Mouse (Mus musculus) embryonic facial prominence, embryonic 11.5 days (tissue): ENCODE results near the gene Flywch1. TPM values are rescaled to one million over a fixed set of nuclear protein-coding genes. Genes with fewer than 3 reads are reported as not detected.

Experiments used
- ATAC-seq: fragments of 200-750 bp; cut with Nextera tagmentation; replicated peaks from 2 replicates; pipeline ENCODE4 v1.8.0; 2017; ENCODE audit warnings: low read depth; ENCODE audit not compliant: insufficient number of reproducible peaks, low FRiP score, low TSS enrichment
- DNase-seq: peaks from one replicate; pipeline ENCODE4 v3.0.0-alpha.2; 2015; ENCODE audit warnings: low spot score
- H3K27ac ChIP-seq: fragments of 300-500 bp; sonication (generic); replicated peaks from 2 replicates; pipeline ENCODE4 v1.5.1; 2014; ENCODE audit warnings: mild to moderate bottlenecking, low read depth, low read length, control low read depth
- H3K27me3 ChIP-seq: fragments of 300-500 bp; sonication (generic); 2 replicates; pipeline ENCODE4 v1.6.1; 2014; ENCODE audit warnings: mild to moderate bottlenecking, low read length, moderate library complexity, mixed read lengths; ENCODE audit not compliant: control insufficient read depth, insufficient read depth
- H3K36me3 ChIP-seq: fragments of 300-500 bp; sonication (generic); replicated peaks from 2 replicates; pipeline ENCODE4 v1.6.1; 2014; ENCODE audit warnings: low read depth, mild to moderate bottlenecking, low read length, moderate library complexity, mixed read lengths; ENCODE audit not compliant: control insufficient read depth, insufficient read depth
- H3K4me1 ChIP-seq: fragments of 300-500 bp; sonication (generic); 2 replicates; pipeline ENCODE4 v1.6.1; 2014; ENCODE audit warnings: low read length, mixed read lengths; ENCODE audit not compliant: control insufficient read depth, insufficient read depth
- H3K4me2 ChIP-seq: fragments of 300-500 bp; sonication (generic); 2 replicates; pipeline ENCODE4 v1.6.1; 2014; ENCODE audit warnings: low read depth, mild to moderate bottlenecking, control low read depth, low read length, moderate library complexity
- H3K4me3 ChIP-seq: fragments of 300-500 bp; sonication (generic); 2 replicates; pipeline ENCODE4 v1.5.1; 2014; ENCODE audit warnings: low read depth, low read length, control low read depth
- H3K9ac ChIP-seq: fragments of 300-500 bp; sonication (generic); replicated peaks from 2 replicates; pipeline ENCODE4 v1.6.1; 2014; ENCODE audit warnings: mild to moderate bottlenecking, control low read depth, low read length
- H3K9me3 ChIP-seq: fragments of 300-500 bp; sonication (generic); replicated peaks from 2 replicates; pipeline ENCODE4 v1.6.1; 2016; ENCODE audit warnings: mild to moderate bottlenecking, low read length, inconsistent platforms, mixed read lengths; ENCODE audit not compliant: control insufficient read depth
- WGBS: fragments of 180-500 bp; shearing (Covaris S2); extraction: QIAGEN DNeasy Blood & Tissue Kit; methylation state at CpG from one replicate; pipeline ENCODE4 v1.1.7; 2014; 5-methylcytosine and 5-hydroxymethylcytosine counted together
- polyA plus RNA-seq: library from polyadenylated mRNA; unstranded; fragments of >200 nt; fragmentation: Nextera tagmentation; extraction: Ambion mirVana; gene quantifications from 2 replicates; pipeline ENCODE4 v1.2.1, GENCODE M21; 2014

Flywch1 gene
- polyA plus RNA-seq, 1 experiment from 2014 or later: 88.3 TPM

GRCm38 (mm10) chr17:23706212-23706611, 65.2 kb downstream of the Flywch1 start:
- Histone ChIP-seq H3K4me2 (no peak overlapping the region), H3K4me1 (no peaks in the 10 kb centered on the region), H3K27ac (no peak overlapping the region), H3K4me3 (no peak overlapping the region), H3K9me3 (no peaks in the 10 kb centered on the region), H3K27me3 (no peaks in the 10 kb centered on the region), H3K36me3 (no peaks in the 10 kb centered on the region), H3K9ac (no peak overlapping the region)
- ATAC-seq (0 out of 2 replicates have a peak, but pooled peaks have one; percentile 25), DNase-seq (peak; percentile 85)
- 3% methylated on average over 3 of the region's 3 CpGs for WGBS

DNA sequence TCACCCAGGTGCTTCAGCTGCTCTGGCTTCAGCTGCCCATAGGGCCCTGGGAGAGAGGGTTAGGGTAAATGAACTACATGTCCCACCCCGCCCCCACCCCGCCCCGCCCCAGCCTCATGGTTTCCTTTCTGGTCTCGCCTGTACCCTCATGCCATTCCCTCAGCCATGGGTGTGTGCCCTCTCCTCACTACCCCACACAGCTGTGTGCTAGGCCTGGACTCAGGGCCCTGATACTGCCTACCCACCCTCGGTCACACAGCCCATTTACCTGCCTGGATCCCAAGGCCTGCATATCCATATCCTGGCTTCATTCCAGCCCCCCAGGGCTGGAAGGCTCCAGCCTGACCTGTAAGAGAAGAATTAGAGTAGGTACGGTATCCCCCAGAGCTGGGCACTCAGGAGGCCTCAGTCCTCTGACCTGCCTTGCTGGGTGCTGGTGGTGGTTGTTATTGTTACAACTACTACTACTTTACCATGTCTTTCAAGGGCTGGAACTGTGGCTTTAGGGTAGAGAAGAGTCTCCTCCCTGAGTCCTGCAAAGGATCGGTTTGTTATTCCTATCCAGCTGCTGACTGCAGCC, 65.8 kb downstream of the Flywch1 start:
- WGBS: 81% methylated on average over 7 of the region's 7 CpGs
- H3K4me1 ChIP-seq: no peaks in the 10 kb centered on the region
- H3K9ac ChIP-seq: no peak overlapping the region
- ATAC-seq: no peak; the same call in 1 of the 2 replicates
- H3K27ac ChIP-seq: no peak overlapping the region
- no peaks in the 10 kb centered on the region for H3K36me3 ChIP-seq
- H3K4me2 ChIP-seq: no peak overlapping the region
- no peak overlapping the region for H3K4me3 ChIP-seq
- DNase-seq: no peak
- H3K9me3 ChIP-seq: no peaks in the 10 kb centered on the region
- no peaks in the 10 kb centered on the region for H3K27me3 ChIP-seq

DNA sequence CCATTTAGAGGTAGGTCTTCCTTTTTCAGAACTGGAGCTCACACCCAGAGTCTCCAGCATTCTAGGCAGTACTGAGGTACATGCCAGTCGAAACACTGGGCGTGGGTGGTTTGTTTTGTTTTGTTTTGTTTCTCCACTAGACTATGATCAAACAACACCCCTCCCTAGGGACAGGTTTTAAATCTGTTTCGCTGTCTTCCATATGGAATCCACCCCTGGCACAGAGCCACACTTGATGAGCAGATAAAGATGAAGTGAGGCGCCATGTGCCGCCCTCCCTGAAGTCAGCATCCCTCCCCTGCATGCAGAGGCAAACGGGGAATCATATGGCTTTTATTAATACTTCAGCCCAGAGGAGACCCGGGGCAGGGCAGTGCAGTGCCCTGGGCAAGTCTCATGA, 66.7 kb downstream of the Flywch1 start:
- WGBS: 43% methylated on average over 7 of the region's 7 CpGs
- H3K36me3 ChIP-seq: no peaks in the 10 kb centered on the region
- no peaks in the 10 kb centered on the region for H3K4me1 ChIP-seq
- H3K27me3 ChIP-seq: peaks cover 3% of the 10 kb centered on the region
- no peak for DNase-seq
- H3K9ac ChIP-seq: no peak overlapping the region
- H3K27ac ChIP-seq: no peak overlapping the region
- no peaks in the 10 kb centered on the region for H3K9me3 ChIP-seq
- no peak overlapping the region for H3K4me2 ChIP-seq
- no peak overlapping the region for H3K4me3 ChIP-seq
- ATAC-seq: no peak

DNA sequence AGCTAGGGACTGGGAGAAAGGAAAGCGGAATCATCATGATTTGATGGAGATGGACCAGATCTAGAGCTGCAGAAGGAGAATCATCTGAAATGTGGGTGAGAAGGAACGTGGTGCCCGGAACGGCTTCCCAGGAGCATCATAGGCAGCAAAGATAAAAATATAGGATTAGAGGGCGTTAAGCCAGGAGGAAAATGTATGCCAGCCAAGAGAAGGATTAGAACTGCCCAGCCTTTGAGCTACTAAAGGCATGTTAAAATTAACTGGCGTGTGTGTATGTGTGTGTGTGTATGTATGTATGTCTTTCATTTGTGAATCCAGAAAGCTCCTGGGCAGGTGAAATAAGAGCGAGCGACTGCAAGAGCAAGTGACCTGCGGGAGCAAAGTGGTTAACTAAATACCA, 68.1 kb downstream of the Flywch1 start:
- Histone ChIP-seq H3K27me3 (peaks cover 17% of the 10 kb centered on the region), H3K4me2 (no peak overlapping the region), H3K9ac (no peak overlapping the region), H3K9me3 (no peaks in the 10 kb centered on the region), H3K4me3 (no peak overlapping the region), H3K4me1 (peaks cover 3% of the 10 kb centered on the region; the same call in 1 of the 2 replicates), H3K36me3 (no peaks in the 10 kb centered on the region), H3K27ac (no peak overlapping the region)
- DNase-seq (no peak), ATAC-seq (no peak)
- 89% methylated on average over 9 of the region's 9 CpGs for WGBS

Other genes starting within 250 kb of the Flywch1 start
- gene Zfp213, start 207.4 kb downstream of the Flywch1 start, polyA plus RNA-seq: 18.2 and 19.6 TPM in 2 replicates
- 17.1 and 19.0 TPM in 2 replicates for gene Zfp13, start 172.1 kb downstream of the Flywch1 start, polyA plus RNA-seq
- gene Zscan10, start 170.7 kb downstream of the Flywch1 start, polyA plus RNA-seq: 0.28 and 0.59 TPM in 2 replicates
- 0.17 and 0.46 TPM in 2 replicates for gene Mmp25, start 126.3 kb downstream of the Flywch1 start, polyA plus RNA-seq
- 0.84 and 1.0 TPM in 2 replicates for gene Bicdl2, start 111.1 kb downstream of the Flywch1 start, polyA plus RNA-seq
- gene Hcfc1r1, start 98.0 kb downstream of the Flywch1 start, polyA plus RNA-seq: 47.9 and 50.5 TPM in 2 replicates
- gene Thoc6, start 97.7 kb downstream of the Flywch1 start, polyA plus RNA-seq: 49.3 and 55.6 TPM in 2 replicates
- 5.8 and 6.8 TPM in 2 replicates for gene Tnfrsf12a, start 94.1 kb downstream of the Flywch1 start, polyA plus RNA-seq
- 48.9 and 54.7 TPM in 2 replicates for gene Cldn6, start 92.4 kb downstream of the Flywch1 start, polyA plus RNA-seq
- gene Cldn9, start 87.6 kb downstream of the Flywch1 start, polyA plus RNA-seq: 8.7 and 15.5 TPM in 2 replicates
- 0.20 and 0.22 TPM in 2 replicates for gene 1520401A03Rik, start 48.8 kb downstream of the Flywch1 start, polyA plus RNA-seq
- gene Pkmyt1, start 45.3 kb downstream of the Flywch1 start, polyA plus RNA-seq: 29.5 and 37.3 TPM in 2 replicates
- 11.8 and 12.1 TPM in 2 replicates for gene Paqr4, start 30.7 kb downstream of the Flywch1 start, polyA plus RNA-seq
- gene Kremen2, start 25.8 kb downstream of the Flywch1 start, polyA plus RNA-seq: 8.1 and 11.7 TPM in 2 replicates
- gene Flywch2, start 14.5 kb upstream of the Flywch1 start, polyA plus RNA-seq: 35.4 and 45.5 TPM in 2 replicates
- gene Srrm2, start 18.9 kb upstream of the Flywch1 start, polyA plus RNA-seq: 346 and 389 TPM in 2 replicates
- gene Elob, start 57.5 kb upstream of the Flywch1 start, polyA plus RNA-seq: 1,057 and 1,139 TPM in 2 replicates
- 0.29 TPM in 1 of 2 replicates, not detected in the other for gene Prss33, start 64.5 kb upstream of the Flywch1 start, polyA plus RNA-seq
- not detected in 2 replicates for gene Prss32, start 72.3 kb upstream of the Flywch1 start, polyA plus RNA-seq
- 1.8 and 2.1 TPM in 2 replicates for gene Prss41, start 72.6 kb upstream of the Flywch1 start, polyA plus RNA-seq
- gene Prss21, start 96.5 kb upstream of the Flywch1 start, polyA plus RNA-seq: not detected in 2 replicates
- gene Dcpp1, start 109.3 kb upstream of the Flywch1 start, polyA plus RNA-seq: not detected in 2 replicates
- not detected in 2 replicates for gene Dcpp2, start 109.3 kb upstream of the Flywch1 start, polyA plus RNA-seq
- not detected in 2 replicates for gene Dcpp3, start 145.9 kb upstream of the Flywch1 start, polyA plus RNA-seq
- gene Sbp, start 170.1 kb upstream of the Flywch1 start, polyA plus RNA-seq: not detected in 2 replicates
- not detected in 2 replicates for gene Sbpl, start 183.7 kb upstream of the Flywch1 start, polyA plus RNA-seq
- not detected in 2 replicates for gene Prss30, start 209.0 kb upstream of the Flywch1 start, polyA plus RNA-seq
- gene Prss22, start 226.5 kb upstream of the Flywch1 start, polyA plus RNA-seq: 0.94 and 1.7 TPM in 2 replicates